8 mouse cellular contexts compared by ENCODE assay signal in genomic region chr12:84222405-84222961, GRCm38 (mm10). TPM values are rescaled to one million over a fixed set of nuclear protein-coding genes. Genes with fewer than 3 reads are reported as not detected.
A peak's percentile ranks its signal among the peaks of the same experiment; 100 is the strongest.
DNase-seq lines count a peak whose midpoint lies in the region; ATAC-seq and TF ChIP-seq lines count a peak whose summit lies in the region.

No protein-coding gene starts in this region.

- peak overlapping the region; percentile 27 for H3K4me3 ChIP-seq in embryonic facial prominence, embryonic 11.5 days (ENCODE audit: low read depth, low read length)
- peak overlapping the region; percentile 40 for H3K4me3 ChIP-seq in kidney, adult 2 months (ENCODE audit: insufficient read depth, low read depth, low read length)
- H3K4me3 ChIP-seq in liver, embryonic 14.5 days (ENCODE audit: insufficient read depth in 1 of 2, low read depth in 2 of 2, low read length in 2 of 2), result peak overlapping the region; percentile 38 to 57

- 2% methylated on average over 17 of the region's 17 CpGs for WGBS in embryonic facial prominence, embryonic 11.5 days
- WGBS in kidney, adult 2 months, result 6% methylated on average over 17 of the region's 17 CpGs
- 3% methylated on average over 17 of the region's 17 CpGs for WGBS in liver, embryonic 14.5 days (ENCODE audit: insufficient replicate concordance)

- no peaks in the 10 kb centered on the region for H3K36me3 ChIP-seq in embryonic facial prominence, embryonic 11.5 days (replicated peaks; ENCODE audit: control insufficient read depth, insufficient read depth, low read depth, low read length)
- no peaks in the 10 kb centered on the region for H3K36me3 ChIP-seq in kidney, adult 2 months (ENCODE audit: control insufficient read depth, insufficient read depth, low read length)
- H3K36me3 ChIP-seq in liver, embryonic 14.5 days (replicated peaks; ENCODE audit: control insufficient read depth, insufficient read depth, low read depth), result no peaks in the 10 kb centered on the region

- no peaks in the 10 kb centered on the region for H3K27me3 ChIP-seq in embryonic facial prominence, embryonic 11.5 days (ENCODE audit: control insufficient read depth, insufficient read depth, low read length)
- no peaks in the 10 kb centered on the region for H3K27me3 ChIP-seq in kidney, adult 2 months (replicated peaks; ENCODE audit: control insufficient read depth, insufficient read depth, low read length)
- H3K27me3 ChIP-seq in liver, embryonic 14.5 days (ENCODE audit: control insufficient read depth, insufficient read depth, low read length), result no peaks in the 10 kb centered on the region

- DNase-seq in 416B (ENCODE audit: low read depth), result peak; percentile 78
- DNase-seq in MN1 (ENCODE audit: low spot score), result peak; percentile 90
- DNase-seq in embryonic facial prominence, embryonic 11.5 days (ENCODE audit: low spot score), result peak; percentile 74
- peak; percentile 78 for DNase-seq in heart, adult 9 months (ENCODE audit: low spot score in 2 of 2)
- peak; percentile 78 for DNase-seq in kidney, adult 2 months
- no peak for DNase-seq in liver, embryonic 14.5 days (ENCODE audit: low read depth in 3 of 3, low spot score in 3 of 3)
- peak; percentile 92 for DNase-seq in naive thymus-derived CD4-positive, alpha-beta T cell, adult 2 months (ENCODE audit: low read depth)
- DNase-seq in thymus, postnatal 14 days, result peak; percentile 59

- H3K9me3 ChIP-seq in embryonic facial prominence, embryonic 11.5 days (replicated peaks; ENCODE audit: control insufficient read depth, low read length), result no peaks in the 10 kb centered on the region
- no peaks in the 10 kb centered on the region for H3K9me3 ChIP-seq in liver, embryonic 14.5 days (ENCODE audit: control insufficient read depth, low read length)

- H3K4me2 ChIP-seq in embryonic facial prominence, embryonic 11.5 days (ENCODE audit: low read depth, low read length), result peak overlapping the region; percentile 37
- H3K4me2 ChIP-seq in liver, embryonic 14.5 days (ENCODE audit: low read depth), result peak overlapping the region; percentile 67

- H3K9ac ChIP-seq in embryonic facial prominence, embryonic 11.5 days (replicated peaks; ENCODE audit: low read length), result peak overlapping the region; percentile 32
- peak overlapping the region; percentile 54 for H3K9ac ChIP-seq in liver, embryonic 14.5 days (replicated peaks)

- no peak for TF ChIP-seq POLR2A in kidney, adult 2 months (IDR thresholded peaks at IDR 0.05; ENCODE audit: low read depth, low read length)

- ATAC-seq in embryonic facial prominence, embryonic 11.5 days (replicated peaks; ENCODE audit: insufficient number of reproducible peaks, low FRiP score, low TSS enrichment, low read depth), result 0 out of 2 replicates have a peak, but pooled peaks have one; percentile 12
- no peak for ATAC-seq in liver, embryonic 14.5 days (ENCODE audit: insufficient read depth)

- no peak overlapping the region for H3K27ac ChIP-seq in embryonic facial prominence, embryonic 11.5 days (replicated peaks; ENCODE audit: low read depth, low read length)
- no peak overlapping the region for H3K27ac ChIP-seq in kidney, adult 2 months (ENCODE audit: insufficient read depth, low read depth, low read length)
- no peak overlapping the region for H3K27ac ChIP-seq in liver, embryonic 14.5 days

- no peaks in the 10 kb centered on the region for H3K4me1 ChIP-seq in embryonic facial prominence, embryonic 11.5 days (ENCODE audit: control insufficient read depth, insufficient read depth, low read length)
- peaks cover 7% of the 10 kb centered on the region; the same call in 1 of the 2 replicates for H3K4me1 ChIP-seq in kidney, adult 2 months (ENCODE audit: control insufficient read depth, insufficient read depth, low read length)
- H3K4me1 ChIP-seq in liver, embryonic 14.5 days (replicated peaks; ENCODE audit: control insufficient read depth in 2 of 2, insufficient read depth in 2 of 2, low read length in 1 of 2), result peaks cover 13 to 21% of the 10 kb centered on the region in 2 experiments

- no peak for TF ChIP-seq CTCF in kidney, adult 2 months (conservative IDR thresholded peaks at IDR 0.05; ENCODE audit: insufficient read depth, insufficient read length, low read depth, low read length)
- TF ChIP-seq CTCF in liver, embryonic 14.5 days (IDR thresholded peaks at IDR 0.05; ENCODE audit: low read depth), result no peak

- TF ChIP-seq EP300 in liver, embryonic 14.5 days (IDR thresholded peaks at IDR 0.05; ENCODE audit: low read depth), result no peak

RNA-seq across cellular contexts. Expression of gene Elmsan1, which starts 3.8 kb away (rescaled TPM):
- 3.6 and 4.1 TPM in 2 replicates for polyA plus RNA-seq in embryonic facial prominence, embryonic 11.5 days (2014; fragmentation: Nextera tagmentation; extraction: Ambion mirVana)
- 6.7 and 7.4 TPM in 2 replicates for polyA plus RNA-seq in kidney, adult 2 months (2012; rRNA removed)
- polyA plus RNA-seq in liver, embryonic 14.5 days (2012; rRNA removed), result 3.9 and 4.3 TPM in 2 replicates
- polyA plus RNA-seq in liver, embryonic 14.5 days (2014; fragmentation: Nextera tagmentation; extraction: Ambion mirVana), result 4.5 and 5.1 TPM in 2 replicates

Comparison
In these comparisons a context has a peak if more than half of its experiments do, and no peak if none do; other contexts are left out.
1. DNase-seq: peak in 416B (single experiment), MN1 (single experiment), embryonic facial prominence, embryonic 11.5 days (single experiment), heart, adult 9 months (2 of 2), kidney, adult 2 months (single experiment), naive thymus-derived CD4-positive, alpha-beta T cell, adult 2 months (single experiment) and thymus, postnatal 14 days (single experiment); none in liver, embryonic 14.5 days (0 of 3).
2. Peak in every context shown above with its lines, with median percentiles within 50 percentile points of each other: H3K4me3 ChIP-seq.